Mouse (Mus musculus): Measurements from ENCODE around the gene Large2. TPM values are rescaled to one million over a fixed set of nuclear protein-coding genes. Genes with fewer than 3 reads are reported as not detected.

The Large2 gene
- polyA plus RNA-seq, 1 experiment from 2014 or later: 11.8 TPM

GRCm38 (mm10) chr2:92395535-92395934, 20.9 kb upstream of the Large2 start:
- no peak for DNase-seq (ENCODE audit: low spot score)
- no peak for ATAC-seq (ENCODE audit: insufficient number of reproducible peaks, low FRiP score, low TSS enrichment, low read depth)
- H3K4me3 ChIP-seq (ENCODE audit: low read depth, low read length): no peak overlapping the region
- H3K4me1 ChIP-seq (ENCODE audit: control insufficient read depth, insufficient read depth, low read length): peaks cover 24% of the 10 kb centered on the region
- H3K9me3 ChIP-seq (ENCODE audit: control insufficient read depth, low read length): no peaks in the 10 kb centered on the region
- no peak overlapping the region for H3K27ac ChIP-seq (replicated peaks; ENCODE audit: low read depth, low read length)
- H3K4me2 ChIP-seq (ENCODE audit: low read depth, severe bottlenecking): no peak overlapping the region
- 84% methylated on average over 3 of the region's 3 CpGs for WGBS
- H3K36me3 ChIP-seq (ENCODE audit: control insufficient read depth, insufficient read depth, low read length): no peaks in the 10 kb centered on the region
- H3K9ac ChIP-seq (ENCODE audit: low read length): no peak overlapping the region
- H3K27me3 ChIP-seq (ENCODE audit: control insufficient read depth, insufficient read depth, low read length): 0 out of 2 replicates have a peak, but pooled peaks cover 3% of the 10 kb centered on the region

- 1% methylated on average over 26 of the region's 26 CpGs for WGBS
- ATAC-seq (ENCODE audit: insufficient number of reproducible peaks, low FRiP score, low TSS enrichment, low read depth): peak; percentile 16
- H3K9me3 ChIP-seq (ENCODE audit: control insufficient read depth, low read length): no peaks in the 10 kb centered on the region
- no peaks in the 10 kb centered on the region; the same call in 1 of the 2 replicates for H3K27me3 ChIP-seq (ENCODE audit: control insufficient read depth, insufficient read depth, low read length)
- H3K4me1 ChIP-seq (ENCODE audit: control insufficient read depth, insufficient read depth, low read length): peaks cover 39% of the 10 kb centered on the region
- peak overlapping the region; percentile 86 for H3K4me2 ChIP-seq (ENCODE audit: low read depth, severe bottlenecking)
- peak overlapping the region; percentile 84 for H3K27ac ChIP-seq (replicated peaks; ENCODE audit: low read depth, low read length)
- H3K4me3 ChIP-seq (ENCODE audit: low read depth, low read length): peak overlapping the region; percentile 47
- peak; percentile 90 for DNase-seq (ENCODE audit: low spot score)
- no peaks in the 10 kb centered on the region; the same call in 1 of the 2 replicates for H3K36me3 ChIP-seq (ENCODE audit: control insufficient read depth, insufficient read depth, low read length)
- H3K9ac ChIP-seq (ENCODE audit: low read length): peak overlapping the region; percentile 59
Observed at GRCm38 (mm10) chr2:92392318-92393264, 17.9 kb upstream of the Large2 start.

DNA sequence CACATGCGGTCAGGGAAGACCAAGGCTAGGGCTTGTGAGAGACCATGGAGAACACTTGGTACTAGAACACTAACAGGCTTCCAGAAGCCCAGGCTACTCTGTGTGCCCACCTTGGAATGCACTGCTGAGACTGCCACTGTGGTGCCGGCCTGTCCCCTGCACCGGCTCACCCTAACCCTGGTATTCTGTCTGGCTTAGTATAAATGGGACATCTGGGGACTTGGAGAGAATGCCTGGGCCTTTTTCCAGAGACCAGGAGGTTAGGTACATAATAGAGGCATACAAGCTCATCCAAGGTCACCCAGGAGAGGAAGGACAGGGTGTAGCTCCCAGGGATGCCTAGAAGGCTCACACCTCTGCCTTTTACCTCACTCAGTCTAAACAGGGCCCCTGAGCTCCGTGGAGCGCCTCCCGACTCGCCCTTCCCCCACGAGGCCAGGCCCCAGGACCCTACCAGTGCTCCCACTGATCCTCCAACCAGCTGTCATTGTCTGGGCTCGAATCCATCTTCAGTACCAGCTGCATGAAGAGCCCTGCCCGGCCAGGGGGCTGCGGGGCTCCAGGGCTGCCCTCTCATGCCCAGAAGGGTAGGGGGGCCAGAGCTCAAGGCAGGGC, 17.1 kb upstream of the Large2 start:
- Histone ChIP-seq H3K9me3 (ENCODE audit: control insufficient read depth, low read length) (no peaks in the 10 kb centered on the region), H3K4me1 (ENCODE audit: control insufficient read depth, insufficient read depth, low read length) (peaks cover 39% of the 10 kb centered on the region), H3K36me3 (ENCODE audit: control insufficient read depth, insufficient read depth, low read length) (no peaks in the 10 kb centered on the region; the same call in 1 of the 2 replicates), H3K27me3 (ENCODE audit: control insufficient read depth, insufficient read depth, low read length) (no peaks in the 10 kb centered on the region; the same call in 1 of the 2 replicates), H3K27ac (replicated peaks; ENCODE audit: low read depth, low read length) (peak overlapping the region; percentile 84), H3K4me3 (ENCODE audit: low read depth, low read length) (peak overlapping the region; percentile 47), H3K9ac (ENCODE audit: low read length) (peak overlapping the region; percentile 59), H3K4me2 (ENCODE audit: low read depth, severe bottlenecking) (peak overlapping the region; percentile 86)
- 22% methylated on average over 11 of the region's 11 CpGs for WGBS
- no peak for ATAC-seq (ENCODE audit: insufficient number of reproducible peaks, low FRiP score, low TSS enrichment, low read depth)
- no peak for DNase-seq (ENCODE audit: low spot score)

DNA sequence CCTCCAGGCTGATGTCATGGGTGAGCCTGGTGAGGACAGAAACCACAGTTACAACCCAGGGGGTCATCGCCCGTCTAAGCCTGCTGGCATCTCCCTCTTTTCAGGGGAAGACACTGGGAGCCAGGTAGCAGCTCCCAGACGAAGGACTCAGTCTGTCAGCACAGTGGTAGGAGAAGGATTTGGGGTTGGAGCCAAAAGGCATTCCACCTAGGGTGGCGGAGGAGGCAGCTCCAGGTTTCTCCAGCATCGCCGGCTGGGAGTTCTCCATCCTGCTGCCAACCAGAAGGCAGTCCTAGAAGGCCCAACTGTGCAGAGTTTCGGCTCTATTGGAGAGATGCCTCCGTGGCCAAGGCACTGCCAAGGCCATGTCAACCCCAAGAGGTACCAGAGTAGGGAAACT, 16.4 kb upstream of the Large2 start:
- H3K27ac ChIP-seq (replicated peaks; ENCODE audit: low read depth, low read length): no peak overlapping the region
- H3K36me3 ChIP-seq (ENCODE audit: control insufficient read depth, insufficient read depth, low read length): peaks cover 1% of the 10 kb centered on the region; the same call in 1 of the 2 replicates
- no peaks in the 10 kb centered on the region; the same call in 1 of the 2 replicates for H3K27me3 ChIP-seq (ENCODE audit: control insufficient read depth, insufficient read depth, low read length)
- no peaks in the 10 kb centered on the region for H3K9me3 ChIP-seq (ENCODE audit: control insufficient read depth, low read length)
- peak overlapping the region; percentile 86; the same call in 1 of the 2 replicates for H3K4me2 ChIP-seq (ENCODE audit: low read depth, severe bottlenecking)
- DNase-seq (ENCODE audit: low spot score) (no peak), ATAC-seq (ENCODE audit: insufficient number of reproducible peaks, low FRiP score, low TSS enrichment, low read depth) (no peak)
- H3K4me3 ChIP-seq (ENCODE audit: low read depth, low read length): no peak overlapping the region; the same call in 1 of the 2 replicates
- H3K9ac ChIP-seq (ENCODE audit: low read length): no peak overlapping the region; the same call in 1 of the 2 replicates
- peaks cover 39% of the 10 kb centered on the region for H3K4me1 ChIP-seq (ENCODE audit: control insufficient read depth, insufficient read depth, low read length)
- 90% methylated on average over 8 of the region's 8 CpGs for WGBS

DNA sequence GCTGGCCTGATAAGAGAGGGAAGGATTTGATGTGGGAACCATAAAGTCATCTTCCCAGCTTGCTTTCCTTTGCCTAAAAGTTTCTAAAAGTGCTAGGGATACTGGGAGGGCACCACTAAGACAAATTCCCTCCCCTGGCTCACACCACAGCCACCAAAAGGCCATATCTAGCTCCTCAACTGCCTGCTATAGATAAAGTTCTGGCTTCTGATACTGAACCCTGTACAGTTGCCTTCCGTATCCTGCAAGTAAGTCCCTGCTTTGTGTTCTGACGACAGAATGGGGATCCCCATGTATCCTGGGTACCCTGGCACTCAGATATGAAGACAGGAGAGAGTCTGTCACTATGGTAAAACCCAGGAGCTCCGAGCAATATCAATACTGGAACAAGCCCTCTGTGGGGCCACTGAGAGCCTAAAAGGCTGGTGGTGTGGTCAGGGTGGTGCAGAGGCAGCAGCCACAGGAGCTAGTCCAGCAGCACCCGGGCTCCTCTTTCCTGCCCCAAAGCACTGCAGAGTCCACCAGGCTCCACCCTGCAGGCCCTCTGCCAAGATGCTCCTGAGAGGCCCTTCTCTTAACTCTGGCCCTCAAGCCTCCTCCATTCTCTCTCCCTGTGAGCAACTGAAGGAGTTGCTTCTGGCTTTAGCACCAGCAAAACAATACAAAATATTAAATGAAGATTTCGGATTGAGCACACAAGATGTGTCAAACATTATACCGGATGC, 15.7 kb upstream of the Large2 start:
- Histone ChIP-seq H3K4me1 (ENCODE audit: control insufficient read depth, insufficient read depth, low read length) (peaks cover 39% of the 10 kb centered on the region), H3K9me3 (ENCODE audit: control insufficient read depth, low read length) (no peaks in the 10 kb centered on the region), H3K4me3 (ENCODE audit: low read depth, low read length) (no peak overlapping the region), H3K36me3 (ENCODE audit: control insufficient read depth, insufficient read depth, low read length) (peaks cover 5% of the 10 kb centered on the region; the same call in 1 of the 2 replicates), H3K27me3 (ENCODE audit: control insufficient read depth, insufficient read depth, low read length) (no peaks in the 10 kb centered on the region; the same call in 1 of the 2 replicates), H3K4me2 (ENCODE audit: low read depth, severe bottlenecking) (0 out of 2 replicates have a peak overlapping the region, but pooled peaks have one; percentile 88), H3K27ac (replicated peaks; ENCODE audit: low read depth, low read length) (no peak overlapping the region), H3K9ac (ENCODE audit: low read length) (no peak overlapping the region)
- no peak for DNase-seq (ENCODE audit: low spot score)
- no peak for ATAC-seq (ENCODE audit: insufficient number of reproducible peaks, low FRiP score, low TSS enrichment, low read depth)
- 82% methylated on average over 6 of the region's 6 CpGs for WGBS

DNA sequence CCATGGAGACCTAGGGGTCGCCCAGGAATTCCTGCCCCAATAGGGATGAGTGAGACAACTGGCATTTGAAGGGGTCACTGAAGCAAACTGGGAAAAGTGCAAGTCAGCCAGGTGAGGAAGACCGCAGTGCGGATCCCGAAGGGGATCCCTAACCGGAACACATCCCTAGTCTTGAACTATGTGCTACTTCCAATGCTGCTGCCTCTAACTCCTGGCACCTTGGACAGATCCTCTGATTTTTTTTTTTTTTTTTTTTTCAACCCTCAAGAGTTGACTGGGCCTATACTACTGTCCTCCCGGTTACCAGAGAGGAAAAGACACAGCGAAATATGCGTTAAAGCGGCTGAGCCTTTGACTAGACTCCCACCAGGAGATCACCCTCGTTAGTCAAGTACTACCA, 15.0 kb upstream of the Large2 start:
- Histone ChIP-seq H3K36me3 (ENCODE audit: control insufficient read depth, insufficient read depth, low read length) (peaks cover 5% of the 10 kb centered on the region; the same call in 1 of the 2 replicates), H3K9ac (ENCODE audit: low read length) (no peak overlapping the region; the same call in 1 of the 2 replicates), H3K9me3 (ENCODE audit: control insufficient read depth, low read length) (no peaks in the 10 kb centered on the region), H3K4me1 (ENCODE audit: control insufficient read depth, insufficient read depth, low read length) (peaks cover 39% of the 10 kb centered on the region), H3K27me3 (ENCODE audit: control insufficient read depth, insufficient read depth, low read length) (no peaks in the 10 kb centered on the region; the same call in 1 of the 2 replicates), H3K27ac (replicated peaks; ENCODE audit: low read depth, low read length) (no peak overlapping the region), H3K4me2 (ENCODE audit: low read depth, severe bottlenecking) (peak overlapping the region; percentile 88), H3K4me3 (ENCODE audit: low read depth, low read length) (peak overlapping the region; percentile 64)
- WGBS: 4% methylated on average over 10 of the region's 10 CpGs
- ATAC-seq (ENCODE audit: insufficient number of reproducible peaks, low FRiP score, low TSS enrichment, low read depth) (peak; percentile 13; the same call in 1 of the 2 replicates), DNase-seq (ENCODE audit: low spot score) (no peak)

- Histone ChIP-seq H3K4me1 (ENCODE audit: control insufficient read depth, insufficient read depth, low read length) (peaks cover 39% of the 10 kb centered on the region), H3K36me3 (ENCODE audit: control insufficient read depth, insufficient read depth, low read length) (peaks cover 5% of the 10 kb centered on the region; the same call in 1 of the 2 replicates), H3K4me2 (ENCODE audit: low read depth, severe bottlenecking) (peak overlapping the region; percentile 88), H3K4me3 (ENCODE audit: low read depth, low read length) (peak overlapping the region; percentile 64), H3K9me3 (ENCODE audit: control insufficient read depth, low read length) (no peaks in the 10 kb centered on the region), H3K27ac (replicated peaks; ENCODE audit: low read depth, low read length) (peak overlapping the region; percentile 65; the same call in 1 of the 2 replicates), H3K27me3 (ENCODE audit: control insufficient read depth, insufficient read depth, low read length) (no peaks in the 10 kb centered on the region; the same call in 1 of the 2 replicates), H3K9ac (ENCODE audit: low read length) (peak overlapping the region; percentile 65)
- under 1% methylated on average over 56 of the region's 62 CpGs for WGBS
- ATAC-seq (ENCODE audit: insufficient number of reproducible peaks, low FRiP score, low TSS enrichment, low read depth) (peak; percentile 88), DNase-seq (ENCODE audit: low spot score) (peak; percentile 94)
Observed at GRCm38 (mm10) chr2:92388891-92389641, 14.4 kb upstream of the Large2 start.

Measured in limb, embryonic 11.5 days (tissue).